Mouse (Mus musculus) right cerebral cortex, postnatal 36 days (tissue): Measurements from ENCODE around the gene Ifi205.
"Not testable (repeated sequence)": the region's sequence is repeated elsewhere in the genome, so short reads cannot be mapped to it uniquely, and the experiment has no call there.

Experiments
- DNase-seq, 2 experiments: peaks; one replicate each; pipeline ENCODE4 v3.0.0; 2022; ENCODE audit warnings: low spot score in 2 of 2, mixed read lengths in 1 of 2

Gene Ifi205

GRCm38 (mm10) chr1:174031698-174032097, at the start of gene Ifi205:
TSS of gene Ifi205 (minus strand) at chr1:174031810.
- DNase-seq = no peak

- DNase-seq = no peak
Observed at GRCm38 (mm10) chr1:174066305-174066704, 34.7 kb upstream of the Ifi205 start, which contains the start of gene Olfr430. TSS of gene Olfr430 (plus strand) at chr1:174066605.

GRCm38 (mm10) chr1:174055248-174055647, 23.6 kb upstream of the Ifi205 start:
- no peak for DNase-seq

- no peak for DNase-seq
Observed at GRCm38 (mm10) chr1:174052981-174053380, 21.4 kb upstream of the Ifi205 start.

GRCm38 (mm10) chr1:174051931-174052536, 20.4 kb upstream of the Ifi205 start:
- no peak for DNase-seq

- DNase-seq = no peak
Observed at GRCm38 (mm10) chr1:174051515-174051914, 19.9 kb upstream of the Ifi205 start.

- DNase-seq = no peak
Observed at GRCm38 (mm10) chr1:174050532-174050931, 18.9 kb upstream of the Ifi205 start.

- DNase-seq = not testable (repeated sequence)
Observed at GRCm38 (mm10) chr1:174049357-174049756, 17.7 kb upstream of the Ifi205 start.

- no peak for DNase-seq
Observed at GRCm38 (mm10) chr1:174048893-174049292, 17.3 kb upstream of the Ifi205 start, which contains the start of gene Olfr432. TSS of gene Olfr432 (plus strand) at chr1:174049205.

- DNase-seq = not testable (repeated sequence)
Observed at GRCm38 (mm10) chr1:174048227-174048626, 16.6 kb upstream of the Ifi205 start.

- no peak for DNase-seq
Observed at GRCm38 (mm10) chr1:174044431-174044830, 12.8 kb upstream of the Ifi205 start.

- not testable (repeated sequence) for DNase-seq
Observed at GRCm38 (mm10) chr1:174042091-174042884, 10.7 kb upstream of the Ifi205 start.

GRCm38 (mm10) chr1:174040523-174041177, 9.0 kb upstream of the Ifi205 start, which contains the start of gene Olfr433:
TSS of gene Olfr433 (plus strand) at chr1:174040705.
- no peak for DNase-seq

GRCm38 (mm10) chr1:174038480-174038879, 6.9 kb upstream of the Ifi205 start:
- DNase-seq = no peak

GRCm38 (mm10) chr1:174035841-174036240, 4.2 kb upstream of the Ifi205 start:
- no peak for DNase-seq

- DNase-seq = not testable (repeated sequence)
Observed at GRCm38 (mm10) chr1:174007050-174007449, 24.6 kb downstream of the Ifi205 start.

GRCm38 (mm10) chr1:174004352-174005109, 27.1 kb downstream of the Ifi205 start:
- DNase-seq = not testable (repeated sequence)

- DNase-seq = no peak
Observed at GRCm38 (mm10) chr1:173995003-173995402, 36.6 kb downstream of the Ifi205 start.

GRCm38 (mm10) chr1:173982694-173983305, 48.8 kb downstream of the Ifi205 start, which contains the start of gene Ifi202b:
TSS of gene Ifi202b (minus strand) at chr1:173982744.
- DNase-seq = not testable (repeated sequence)

- not testable (repeated sequence) for DNase-seq
Observed at GRCm38 (mm10) chr1:173981038-173981437, 50.6 kb downstream of the Ifi205 start.

GRCm38 (mm10) chr1:173977622-173978021, 54.0 kb downstream of the Ifi205 start:
- no peak for DNase-seq
